Mouse (Mus musculus) kidney, embryonic 15.5 days (tissue): Measurements from ENCODE around the gene Mmp1b. TPM values are rescaled to one million over a fixed set of nuclear protein-coding genes. Genes with fewer than 3 reads are reported as not detected.
"Not testable (repeated sequence)": the region's sequence is repeated elsewhere in the genome, so short reads cannot be mapped to it uniquely, and the experiment has no call there.

Source experiments
- ATAC-seq: fragments of 200-750 bp; cut with Nextera tagmentation; replicated peaks from 2 replicates; pipeline ENCODE4 v1.8.0; 2017; ENCODE audit warnings: moderate TSS enrichment; ENCODE audit not compliant: low FRiP score
- H3K27ac ChIP-seq: fragments of 300-500 bp; sonication (generic); 2 replicates; pipeline ENCODE4 v1.5.1; 2015; ENCODE audit warnings: mild to moderate bottlenecking, inconsistent platforms
- H3K27me3 ChIP-seq: fragments of 300-500 bp; sonication (generic); 2 replicates; pipeline ENCODE4 v1.6.1; 2015; ENCODE audit warnings: inconsistent platforms
- H3K36me3 ChIP-seq: fragments of 300-500 bp; sonication (generic); 2 replicates; pipeline ENCODE4 v1.6.1; 2015; ENCODE audit warnings: inconsistent platforms
- H3K4me1 ChIP-seq: fragments of 300-500 bp; sonication (generic); 2 replicates; pipeline ENCODE4 v1.6.1; 2015; ENCODE audit warnings: inconsistent platforms
- H3K4me2 ChIP-seq: fragments of 300-500 bp; sonication (generic); 2 replicates; pipeline ENCODE4 v1.6.1; 2015; ENCODE audit warnings: moderate library complexity, mild to moderate bottlenecking, inconsistent platforms
- H3K4me3 ChIP-seq: fragments of 300-500 bp; sonication (generic); replicated peaks from 2 replicates; pipeline ENCODE4 v1.5.1; 2015; ENCODE audit warnings: mild to moderate bottlenecking, inconsistent platforms
- H3K9ac ChIP-seq: fragments of 300-500 bp; sonication (generic); 2 replicates; pipeline ENCODE4 v1.6.1; 2015; ENCODE audit warnings: mild to moderate bottlenecking, inconsistent platforms
- H3K9me3 ChIP-seq: fragments of 300-500 bp; sonication (generic); replicated peaks from 2 replicates; pipeline ENCODE4 v1.6.1; 2016; ENCODE audit warnings: inconsistent platforms
- WGBS: fragments of 180-500 bp; shearing (Covaris S2); methylation state at CpG from one replicate; pipeline ENCODE4 v1.1.7; 2015; ENCODE audit warnings: mixed read lengths; 5-methylcytosine and 5-hydroxymethylcytosine counted together
- polyA plus RNA-seq: library from polyadenylated mRNA; unstranded; fragments of >200 nt; fragmentation: Nextera tagmentation; extraction: Ambion mirVana; gene quantifications from 2 replicates; pipeline ENCODE4 v1.2.1, GENCODE M21; 2015

Gene Mmp1b
- not detected in 2 replicates for polyA plus RNA-seq

- Histone ChIP-seq H3K36me3 (no peaks in the 10 kb centered on the region), H3K27ac (no peak within 1 kb of the TSS), H3K4me3 (no peak within 1 kb of the TSS), H3K9ac (no peak within 1 kb of the TSS), H3K27me3 (no peaks in the 10 kb centered on the region), H3K4me1 (no peaks in the 10 kb centered on the region), H3K4me2 (no peak within 1 kb of the TSS), H3K9me3 (no peaks in the 10 kb centered on the region)
- no peak for ATAC-seq
Measured at GRCm38 (mm10) chr9:7387947-7388346, at the start of gene Mmp1b. Gene Mmp1b (minus strand): TSS chr9:7388047.

DNA sequence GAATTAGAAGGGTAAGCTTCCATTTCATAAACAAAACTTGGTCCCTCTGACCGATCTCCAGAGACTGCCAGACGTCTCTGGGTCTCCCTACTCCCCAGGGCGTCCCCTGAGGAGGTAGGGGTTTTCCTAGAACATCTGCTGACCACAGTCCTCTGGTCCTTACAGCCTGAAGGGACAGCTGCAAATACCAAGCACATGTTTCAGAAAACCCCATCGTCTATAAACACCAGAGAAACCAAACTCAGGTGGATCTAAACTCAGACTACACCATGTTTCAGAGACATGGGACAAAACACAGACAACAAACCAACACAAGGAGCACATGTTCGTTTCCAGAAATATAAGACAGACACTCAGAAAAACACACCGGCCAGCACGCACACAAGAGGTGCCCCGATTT lies 8.7 kb upstream of the Mmp1b start:
- not testable (repeated sequence) for H3K27me3 ChIP-seq, H3K36me3 ChIP-seq, H3K4me3 ChIP-seq, H3K9ac ChIP-seq, H3K4me1 ChIP-seq, H3K9me3 ChIP-seq, H3K4me2 ChIP-seq, ATAC-seq, H3K27ac ChIP-seq
- WGBS: 87% methylated on average over 8 of the region's 8 CpGs

- no peak overlapping the region for H3K4me3 ChIP-seq
- no peak overlapping the region for H3K9ac ChIP-seq
- H3K4me2 ChIP-seq: no peak overlapping the region
- H3K4me1 ChIP-seq: no peaks in the 10 kb centered on the region
- WGBS: 84% methylated on average over 3 of the region's 3 CpGs
- no peaks in the 10 kb centered on the region for H3K36me3 ChIP-seq
- ATAC-seq: no peak
- H3K27me3 ChIP-seq: no peaks in the 10 kb centered on the region
- H3K27ac ChIP-seq: no peak overlapping the region
- no peaks in the 10 kb centered on the region for H3K9me3 ChIP-seq
Measured at GRCm38 (mm10) chr9:7354535-7354934, 33.3 kb downstream of the Mmp1b start.

DNA sequence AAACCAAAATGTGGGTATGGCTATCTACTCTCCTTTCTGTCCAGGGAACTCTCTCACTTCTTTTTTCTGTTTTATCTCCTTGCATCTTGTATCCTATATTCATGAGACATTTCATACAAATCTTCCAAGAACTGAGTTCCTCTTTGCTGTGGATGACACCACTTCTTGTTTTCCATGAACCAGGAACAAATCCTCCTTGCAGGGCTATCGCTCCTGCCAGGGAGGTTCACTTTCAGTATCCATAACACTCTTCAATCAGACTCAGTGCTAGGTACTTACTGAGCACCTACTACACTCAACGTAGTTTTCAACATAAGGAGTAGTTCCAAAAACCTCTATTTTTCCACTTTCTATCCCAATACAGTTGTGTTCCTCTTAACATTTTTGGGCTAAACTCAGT lies 42.3 kb downstream of the Mmp1b start:
- Histone ChIP-seq H3K4me1 (no peaks in the 10 kb centered on the region), H3K4me3 (no peak overlapping the region), H3K27ac (no peak overlapping the region), H3K27me3 (no peaks in the 10 kb centered on the region), H3K9ac (no peak overlapping the region), H3K4me2 (no peak overlapping the region), H3K36me3 (no peaks in the 10 kb centered on the region), H3K9me3 (no peaks in the 10 kb centered on the region)
- no peak for ATAC-seq
- 86% methylated on average over 2 of the region's 2 CpGs for WGBS

- ATAC-seq: no peak
- no peak within 1 kb of the TSS for H3K27ac ChIP-seq
Measured at GRCm38 (mm10) chr9:7344107-7344506, 43.7 kb downstream of the Mmp1b start, which contains the start of gene Mmp12. Gene Mmp12 (plus strand): TSS chr9:7344381.

GRCm38 (mm10) chr9:7336740-7337483 lies 50.9 kb downstream of the Mmp1b start:
- peak; percentile 27; the same call in 1 of the 2 replicates for ATAC-seq
- H3K4me1 ChIP-seq: no peaks in the 10 kb centered on the region

More at GRCm38 (mm10) chr9:7344107-7344506, 43.7 kb downstream of the Mmp1b start, which contains the start of gene Mmp12:
- no peaks in the 10 kb centered on the region for H3K27me3 ChIP-seq
- no peak within 1 kb of the TSS for H3K4me2 ChIP-seq
- no peaks in the 10 kb centered on the region for H3K9me3 ChIP-seq
- H3K4me1 ChIP-seq: no peaks in the 10 kb centered on the region
- no peak within 1 kb of the TSS for H3K4me3 ChIP-seq
- no peak within 1 kb of the TSS for H3K9ac ChIP-seq
- no peaks in the 10 kb centered on the region for H3K36me3 ChIP-seq

DNA sequence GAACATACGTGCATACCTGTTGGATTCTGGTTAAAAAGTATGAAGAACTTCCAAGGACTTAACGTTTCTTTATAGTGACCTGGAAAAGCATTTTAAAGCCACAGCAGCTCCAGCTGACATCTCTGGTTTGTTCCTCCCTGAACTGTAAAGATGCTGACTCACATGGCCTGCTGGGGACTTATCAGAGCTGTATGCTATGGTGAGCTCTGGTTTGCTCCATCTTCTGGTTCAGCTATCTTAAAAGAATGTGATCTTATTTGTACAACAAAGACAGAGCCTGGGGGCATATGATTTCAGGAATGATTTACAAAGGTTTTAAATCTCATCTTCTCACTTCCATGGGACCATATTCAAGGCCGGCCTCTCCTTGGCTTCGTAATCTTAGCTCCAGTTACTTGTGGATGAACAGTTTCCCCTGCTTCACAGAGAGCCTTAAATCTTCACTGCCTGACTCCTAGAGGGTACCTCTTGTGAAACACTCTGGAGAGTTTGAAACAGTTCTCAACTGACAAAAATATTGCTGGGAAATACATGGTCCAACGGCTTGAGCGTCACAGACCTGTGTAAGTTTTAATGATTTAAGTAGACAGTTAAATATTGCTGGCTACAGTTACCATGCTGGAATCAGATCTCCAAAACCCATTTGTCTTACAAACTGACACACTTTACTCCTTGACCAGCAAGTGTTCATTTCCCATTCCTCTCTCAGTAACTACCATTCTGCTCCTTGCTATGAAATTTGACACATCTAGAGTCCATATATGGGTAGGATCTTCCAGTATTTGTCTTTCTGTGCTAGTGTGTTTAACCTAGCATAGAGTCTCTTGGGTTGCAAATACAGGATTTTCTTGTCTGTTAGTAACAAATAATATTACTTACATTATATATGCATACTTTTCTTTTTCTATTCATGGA lies 51.8 kb downstream of the Mmp1b start:
- no peak overlapping the region for H3K4me2 ChIP-seq
- H3K27ac ChIP-seq: no peak overlapping the region
- no peaks in the 10 kb centered on the region for H3K36me3 ChIP-seq
- H3K9me3 ChIP-seq: no peaks in the 10 kb centered on the region
- ATAC-seq: peak; percentile 88
- H3K4me1 ChIP-seq: no peaks in the 10 kb centered on the region
- no peak overlapping the region for H3K4me3 ChIP-seq
- no peak overlapping the region for H3K9ac ChIP-seq
- no peaks in the 10 kb centered on the region for H3K27me3 ChIP-seq
- 36% methylated on average over 5 of the region's 6 CpGs for WGBS

More at GRCm38 (mm10) chr9:7336740-7337483, 50.9 kb downstream of the Mmp1b start:
- H3K27ac ChIP-seq: no peak overlapping the region; the same call in 1 of the 2 replicates
- no peak overlapping the region for H3K4me3 ChIP-seq
- no peaks in the 10 kb centered on the region for H3K36me3 ChIP-seq
- no peak overlapping the region for H3K9ac ChIP-seq
- H3K9me3 ChIP-seq: no peaks in the 10 kb centered on the region
- no peaks in the 10 kb centered on the region for H3K27me3 ChIP-seq
- no peak overlapping the region for H3K4me2 ChIP-seq

DNA sequence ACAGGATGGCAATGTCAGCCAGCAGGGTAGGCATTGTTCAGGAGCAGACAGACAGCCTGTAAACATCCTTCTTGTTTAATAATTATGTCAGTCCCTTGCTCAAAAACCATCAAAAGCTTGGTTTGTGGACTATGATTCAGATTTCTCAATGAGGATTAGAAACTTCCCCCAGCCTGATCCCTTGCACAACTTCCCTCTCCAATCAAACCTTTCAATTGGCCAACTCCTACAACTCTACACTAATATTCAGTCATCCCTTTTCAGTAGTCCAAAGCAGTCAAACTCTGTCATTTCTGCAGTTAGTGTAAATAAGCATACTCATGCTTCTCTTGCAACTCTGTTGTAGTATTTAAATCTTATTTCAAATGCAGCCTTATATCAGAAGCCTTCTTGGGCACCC lies 56.0 kb downstream of the Mmp1b start:
- Histone ChIP-seq H3K27me3 (no peaks in the 10 kb centered on the region), H3K4me3 (no peak overlapping the region), H3K9me3 (no peaks in the 10 kb centered on the region), H3K9ac (no peak overlapping the region), H3K36me3 (no peaks in the 10 kb centered on the region), H3K27ac (no peak overlapping the region), H3K4me2 (no peak overlapping the region), H3K4me1 (no peaks in the 10 kb centered on the region)
- ATAC-seq: no peak

Other genes starting within 250 kb of the Mmp1b start
- 22.0 and 23.2 TPM in 2 replicates for gene Dync2h1, start 203.6 kb downstream of the Mmp1b start, polyA plus RNA-seq
- gene Dcun1d5, start 203.5 kb downstream of the Mmp1b start, polyA plus RNA-seq: 126 and 132 TPM in 2 replicates
- gene Mmp13, start 115.5 kb downstream of the Mmp1b start, polyA plus RNA-seq: 0.18 and 56.0 TPM in 2 replicates
- not detected in 2 replicates for gene Mmp12, start 43.7 kb downstream of the Mmp1b start, polyA plus RNA-seq
- gene Mmp3, start 57.8 kb upstream of the Mmp1b start, polyA plus RNA-seq: not detected in 2 replicates
- gene Mmp10, start 114.3 kb upstream of the Mmp1b start, polyA plus RNA-seq: not detected in 2 replicates
- 0.65 and 0.87 TPM in 2 replicates for gene Mmp8, start 170.4 kb upstream of the Mmp1b start, polyA plus RNA-seq
- not detected in 2 replicates for gene Mmp27, start 183.3 kb upstream of the Mmp1b start, polyA plus RNA-seq
- gene Mmp20, start 240.2 kb upstream of the Mmp1b start, polyA plus RNA-seq: not detected in 2 replicates